Mouse (Mus musculus) heart, adult 2 months (tissue): ENCODE results near the gene Ppa1.

Source experiments
- CTCF ChIP-seq: fragments of 200-600 bp; IDR thresholded peaks from 2 replicates; pipeline ENCODE4 v1.8.1; 2022; ENCODE audit warnings: antibody characterized with exemption, mild to moderate bottlenecking, moderate library complexity
- EP300 ChIP-seq: fragments of 200-500 bp; IDR thresholded peaks from 2 replicates; pipeline ENCODE4 v1.6.1; 2011; ENCODE audit warnings: low read depth, low read length, control low read depth; ENCODE audit not compliant: insufficient read depth
- POLR2A ChIP-seq: fragments of 200-500 bp; IDR thresholded peaks from 2 replicates; pipeline ENCODE4 v1.6.1; 2011; ENCODE audit warnings: mild to moderate bottlenecking, low read depth, low read length, control low read depth; ENCODE audit not compliant: insufficient read depth

DNA sequence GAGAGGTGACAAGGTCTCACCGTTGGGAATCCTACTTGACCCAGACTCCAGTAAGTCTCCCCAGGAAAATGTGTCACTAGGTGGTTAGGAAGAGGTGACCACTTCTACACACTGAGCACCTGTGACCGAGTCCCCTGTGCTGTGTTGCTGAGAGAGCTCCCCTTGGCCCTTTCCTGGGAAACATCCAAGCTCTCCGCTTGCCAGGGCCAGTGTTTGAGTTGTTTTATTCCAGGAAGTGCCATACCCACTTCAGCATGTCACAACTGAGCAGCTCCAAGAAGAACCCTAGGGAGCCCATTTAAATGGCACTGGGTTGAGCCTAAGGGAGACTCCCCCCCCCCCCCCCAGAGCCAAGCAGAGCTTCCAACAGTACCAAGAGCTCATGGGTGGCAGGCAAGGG, 21.8 kb upstream of the Ppa1 start:
- TF ChIP-seq CTCF (no peak), EP300 (no peak), POLR2A (no peak)
